Mouse (Mus musculus): ENCODE measurements around the gene Taar2.

GRCm38 (mm10) chr10:23948026-23948425 is 9.7 kb downstream of the Taar2 start:
- TF ChIP-seq POLR2A (IDR thresholded peaks at IDR 0.05; ENCODE audit: low read depth, low read length) (no peak), CTCF (IDR thresholded peaks at IDR 0.05; ENCODE audit: extremely low read depth, insufficient read depth, insufficient read length, insufficient replicate concordance) (no peak)

All from spleen, adult 2 months (tissue).